In genomic region chr14:62322581-62323344, GRCm38 (mm10) we compare ENCODE assay signal across 14 mouse cellular contexts. TPM values are rescaled to one million over a fixed set of nuclear protein-coding genes. Genes with fewer than 3 reads are reported as not detected.
DNase-seq lines count a peak whose midpoint lies in the region; ATAC-seq and TF ChIP-seq lines count a peak whose summit lies in the region.
"Had no signal": no experiment of that assay in that cellular context is flagged by ENCODE, and none has a peak within 500 bp of the region (broad histone marks: within the 10 kb centered on the region; RNA-seq: fewer than 3 reads in every experiment).

No protein-coding gene starts in this region.

- intact Hi-C loops in gastrocnemius, postnatal 14 days (cut with DNase I; ENCODE audit: low total_unique reads), result no loop called here

- no peak for TF ChIP-seq EP300 in lung, postnatal 0 days (IDR thresholded peaks at IDR 0.05)

- DNase-seq in gastrocnemius, postnatal 25 days, result peak; percentile 19
- no peak for DNase-seq in gastrocnemius, postnatal 14 days
- DNase-seq in lung, postnatal 0 days (ENCODE audit: low spot score), result peak; percentile 8
- DNase-seq in lung, adult 2 months, result no peak
- peak; percentile 82 for DNase-seq in embryonic facial prominence, embryonic 14.5 days (ENCODE audit: low spot score)
- peak; percentile 21 to 31 for DNase-seq in kidney, postnatal 36 days
- DNase-seq in spleen, adult 12 weeks (ENCODE audit: low spot score), result no peak
- DNase-seq: cerebellum, postnatal 36 days; lung, adult 18-20 months; right cerebral cortex, postnatal 14 days; thymus, postnatal 25 days had no signal

- no peak overlapping the region for H3K4me3 ChIP-seq in lung, postnatal 0 days (ENCODE audit: low read depth, low read length)
- H3K4me3 ChIP-seq in lung, adult 2 months (replicated peaks; ENCODE audit: extremely low read depth, low read depth, low read length), result no peak overlapping the region
- H3K4me3 ChIP-seq in embryonic facial prominence, embryonic 14.5 days (ENCODE audit: low read depth, low read length), result no peak overlapping the region

- no peak overlapping the region for H3K9ac ChIP-seq in lung, postnatal 0 days (replicated peaks; ENCODE audit: low read depth)
- no peak overlapping the region for H3K9ac ChIP-seq in embryonic facial prominence, embryonic 14.5 days (ENCODE audit: low read depth, low read length)
- H3K9ac ChIP-seq: hindbrain, embryonic 14.5 days had no signal

- H3K27me3 ChIP-seq in lung, postnatal 0 days (replicated peaks; ENCODE audit: insufficient read depth, low read length), result no peaks in the 10 kb centered on the region
- H3K27me3 ChIP-seq in embryonic facial prominence, embryonic 14.5 days (replicated peaks; ENCODE audit: control insufficient read depth, insufficient read depth, low read length), result no peaks in the 10 kb centered on the region

- no peaks in the 10 kb centered on the region for H3K36me3 ChIP-seq in lung, postnatal 0 days (ENCODE audit: insufficient read depth, low read length)
- no peaks in the 10 kb centered on the region for H3K36me3 ChIP-seq in embryonic facial prominence, embryonic 14.5 days (ENCODE audit: control insufficient read depth, insufficient read depth, low read length)

- no peaks in the 10 kb centered on the region for H3K9me3 ChIP-seq in lung, postnatal 0 days (ENCODE audit: low read length)
- no peaks in the 10 kb centered on the region for H3K9me3 ChIP-seq in embryonic facial prominence, embryonic 14.5 days (ENCODE audit: control insufficient read depth, low read length)

- 39% methylated on average over 6 of the region's 6 CpGs for WGBS in lung, postnatal 0 days
- WGBS in lung, adult 2 months, result 45% methylated on average over 6 of the region's 6 CpGs
- 28% methylated on average over 6 of the region's 6 CpGs for WGBS in embryonic facial prominence, embryonic 14.5 days

- no peak overlapping the region for H3K27ac ChIP-seq in lung, postnatal 0 days (ENCODE audit: low read length)
- H3K27ac ChIP-seq in embryonic facial prominence, embryonic 14.5 days (replicated peaks; ENCODE audit: low read depth, low read length), result no peak overlapping the region; the same call in 1 of the 2 replicates
- H3K27ac ChIP-seq: hindbrain, embryonic 14.5 days had no signal

- no peaks in the 10 kb centered on the region for H3K4me1 ChIP-seq in lung, postnatal 0 days (ENCODE audit: insufficient read depth, low read depth, low read length)
- no peaks in the 10 kb centered on the region; the same call in 1 of the 2 replicates for H3K4me1 ChIP-seq in lung, adult 2 months (ENCODE audit: control insufficient read depth, insufficient read depth, low read length)
- H3K4me1 ChIP-seq in embryonic facial prominence, embryonic 14.5 days (ENCODE audit: control insufficient read depth, insufficient read depth, low read length), result peaks cover 10% of the 10 kb centered on the region; the same call in 1 of the 2 replicates

- ATAC-seq in lung, postnatal 0 days, result no peak
- peak; percentile 91 for ATAC-seq in embryonic facial prominence, embryonic 14.5 days (ENCODE audit: low read depth)
- no peak for ATAC-seq in frontal cortex, adult (ENCODE audit: low TSS enrichment)

- H3K4me2 ChIP-seq in lung, postnatal 0 days (replicated peaks; ENCODE audit: low read depth, low read length), result no peak overlapping the region
- H3K4me2 ChIP-seq in embryonic facial prominence, embryonic 14.5 days (ENCODE audit: low read depth, low read length), result no peak overlapping the region
- H3K4me2 ChIP-seq: hindbrain, embryonic 14.5 days had no signal

- TF ChIP-seq POLR2A in lung, adult 2 months (IDR thresholded peaks at IDR 0.05; ENCODE audit: borderline replicate concordance, extremely low read depth, low read depth, low read length), result no peak

- 0 out of 2 replicates have a peak, but pooled peaks have one; percentile 2 for TF ChIP-seq CTCF in lung, postnatal 0 days (IDR thresholded peaks at IDR 0.05)
- TF ChIP-seq CTCF in lung, adult 2 months (IDR thresholded peaks at IDR 0.05; ENCODE audit: insufficient read depth, low read length), result no peak

RNA-seq across cellular contexts. Expression of gene Dleu7, which starts 29.9 kb away (rescaled TPM):
- not detected for total RNA-seq in gastrocnemius, postnatal 25 days (2021)
- not detected for total RNA-seq in gastrocnemius, postnatal 14 days (2021)
- polyA plus RNA-seq in lung, postnatal 0 days (2015; fragmentation: Nextera tagmentation; extraction: Ambion mirVana), result 0.27 and 0.38 TPM in 2 replicates
- not detected in 2 replicates for polyA plus RNA-seq in lung, adult 2 months (2012; rRNA removed)
- 1.8 and 2.2 TPM in 2 replicates for polyA plus RNA-seq in embryonic facial prominence, embryonic 14.5 days (2014; fragmentation: Nextera tagmentation; extraction: Ambion mirVana)
- total RNA-seq: MEL had no signal

RNA-seq across cellular contexts. Expression of gene Rnaseh2b, which starts 30.4 kb away (rescaled TPM):
- 1 to 10 TPM; 3.9 to 6.1 TPM for total RNA-seq in gastrocnemius, postnatal 25 days (2021)
- 1 to 10 TPM; 4.3 to 5.6 TPM for total RNA-seq in gastrocnemius, postnatal 14 days (2021)
- 27.5 and 27.8 TPM in 2 replicates for polyA plus RNA-seq in lung, postnatal 0 days (2015; fragmentation: Nextera tagmentation; extraction: Ambion mirVana)
- 2.0 and 2.6 TPM in 2 replicates for polyA plus RNA-seq in lung, adult 2 months (2012; rRNA removed)
- 53.8 and 62.9 TPM in 2 replicates for polyA plus RNA-seq in embryonic facial prominence, embryonic 14.5 days (2014; fragmentation: Nextera tagmentation; extraction: Ambion mirVana)

Comparison
In these comparisons a context has a peak if more than half of its experiments do, and no peak if none do; other contexts are left out.
1. DNase-seq: peak in gastrocnemius, postnatal 25 days (single experiment), lung, postnatal 0 days (single experiment), embryonic facial prominence, embryonic 14.5 days (single experiment) and kidney, postnatal 36 days (2 of 2); none in gastrocnemius, postnatal 14 days (single experiment), lung, adult 2 months (single experiment) and spleen, adult 12 weeks (single experiment).